Mouse (Mus musculus) cortical plate, adult 2 months (tissue): ENCODE results near the gene Sumf1. TPM values are rescaled to one million over a fixed set of nuclear protein-coding genes. Genes with fewer than 3 reads are reported as not detected.

Source experiments
- H3K27ac ChIP-seq: fragments of 200-500 bp; 2 replicates; pipeline ENCODE4 v1.5.1; 2012; ENCODE audit warnings: low read length, control low read depth, inconsistent platforms; ENCODE audit not compliant: insufficient read depth
- H3K4me1 ChIP-seq: fragments of 200-500 bp; 2 replicates; pipeline ENCODE4 v1.6.1; 2011; ENCODE audit warnings: low read length; ENCODE audit not compliant: control insufficient read depth, insufficient read depth
- H3K4me3 ChIP-seq: fragments of 200-500 bp; 2 replicates; pipeline ENCODE4 v1.5.1; 2011; ENCODE audit warnings: mild to moderate bottlenecking, low read length, control low read depth; ENCODE audit not compliant: insufficient read depth
- CTCF ChIP-seq: fragments of 200-500 bp; IDR thresholded peaks from 2 replicates; pipeline ENCODE4 v1.5.1; 2011; ENCODE audit warnings: mild to moderate bottlenecking, control low read depth, low read length; ENCODE audit not compliant: insufficient read depth; ENCODE audit errors: extremely low read depth
- POLR2A ChIP-seq: fragments of 200-500 bp; IDR thresholded peaks from 2 replicates; pipeline ENCODE4 v1.6.1; 2011; ENCODE audit warnings: mild to moderate bottlenecking, low read length, control low read depth; ENCODE audit not compliant: insufficient read depth; ENCODE audit errors: extremely low read depth
- polyA plus RNA-seq: library from polyadenylated mRNA; depleted of rRNA; stranded (reverse); fragments of >200 nt; gene quantifications from 2 replicates; pipeline ENCODE4 v1.2.3, GENCODE M21; 2012; rRNA removed

The Sumf1 gene
- polyA plus RNA-seq, 1 experiment: 17.6 TPM

DNA sequence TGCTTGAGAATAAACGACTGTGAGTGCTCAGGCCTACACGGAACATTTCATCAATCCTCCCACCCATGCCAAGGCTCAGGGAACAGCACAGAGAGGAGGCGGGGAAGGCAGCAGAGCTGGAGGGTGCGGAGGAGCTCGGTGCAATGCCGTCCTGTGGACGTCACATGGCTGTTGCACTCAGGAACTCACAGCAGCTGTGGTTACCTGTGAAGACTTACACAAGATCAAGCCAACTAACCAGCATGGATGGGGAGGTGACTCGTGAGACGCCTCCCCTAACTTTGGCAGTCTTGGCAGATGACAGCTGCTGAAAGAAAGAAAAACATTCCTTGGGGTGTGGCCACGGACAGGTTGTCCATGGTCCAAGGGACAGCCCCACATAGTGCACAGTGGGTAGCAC is 110.8 kb downstream of the Sumf1 start:
- Histone ChIP-seq H3K4me3 (no peak overlapping the region), H3K4me1 (no peaks in the 10 kb centered on the region), H3K27ac (no peak overlapping the region)
- TF ChIP-seq CTCF: no peak
- TF ChIP-seq POLR2A: no peak

DNA sequence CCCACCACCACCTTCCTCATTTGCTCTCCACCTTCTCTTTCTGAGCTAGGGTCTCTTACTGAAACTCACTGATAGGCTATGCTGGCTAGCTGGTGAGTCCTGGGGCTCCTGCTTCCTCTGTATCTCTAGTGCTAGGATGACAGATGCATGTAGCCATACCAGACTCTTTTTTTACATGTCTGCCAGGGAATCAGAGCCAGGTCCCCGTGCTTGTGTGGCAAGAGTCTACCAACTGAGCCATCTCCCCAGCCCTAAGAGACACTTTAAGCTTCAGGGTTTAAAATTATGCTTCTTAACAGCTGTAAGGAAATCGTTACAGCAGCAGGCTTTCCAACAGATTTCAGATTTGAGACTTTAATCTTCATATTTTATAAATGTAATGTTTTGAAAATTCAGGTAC is 111.5 kb downstream of the Sumf1 start:
- Histone ChIP-seq H3K27ac (peak overlapping the region; percentile 80), H3K4me1 (no peaks in the 10 kb centered on the region), H3K4me3 (no peak overlapping the region)
- TF ChIP-seq CTCF (no peak), POLR2A (no peak)

DNA sequence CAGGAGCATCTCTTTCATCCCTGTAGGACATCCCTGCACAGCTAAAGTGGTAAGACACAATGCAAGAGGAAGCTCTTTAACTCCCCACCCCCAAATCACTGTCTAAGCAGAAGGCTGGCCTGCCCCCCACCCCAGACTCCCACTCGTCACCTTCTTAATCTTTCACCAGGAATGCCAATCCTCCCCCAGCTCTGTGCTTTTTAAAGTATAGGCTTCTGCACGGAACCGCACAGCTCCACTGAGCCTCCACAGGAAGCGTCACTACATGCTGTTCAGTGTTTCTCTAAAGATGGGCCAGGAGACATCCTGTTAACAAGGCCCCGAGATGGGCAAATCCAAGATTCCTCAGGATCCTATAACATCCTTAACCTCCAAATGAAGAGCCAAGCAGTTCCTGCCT is 112.3 kb downstream of the Sumf1 start:
- peak overlapping the region; percentile 80 for H3K27ac ChIP-seq
- no peak overlapping the region for H3K4me3 ChIP-seq
- TF ChIP-seq CTCF (no peak), POLR2A (0 out of 2 replicates have a peak, but pooled peaks have one; percentile 12)
- H3K4me1 ChIP-seq: no peaks in the 10 kb centered on the region

DNA sequence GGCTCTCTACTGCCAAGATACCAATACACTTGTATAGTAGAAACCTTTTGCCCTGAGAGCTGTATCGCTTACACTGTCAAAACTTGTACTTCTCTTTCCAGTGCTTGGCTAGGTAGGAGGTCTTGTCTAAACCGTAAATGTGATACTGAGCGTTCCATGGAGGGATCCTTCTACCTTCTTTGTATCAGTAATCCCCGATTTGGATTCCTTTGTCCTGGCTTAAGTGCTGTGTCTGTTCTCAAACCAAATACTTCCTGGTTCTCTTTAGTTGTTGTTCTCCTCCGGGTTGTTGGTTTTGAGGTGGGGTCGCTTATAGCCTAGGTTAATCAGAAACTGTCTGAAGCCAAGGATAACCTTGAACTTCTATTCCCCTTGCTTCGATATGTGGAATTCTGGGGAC is 114.4 kb downstream of the Sumf1 start:
- no peak overlapping the region for H3K4me3 ChIP-seq
- no peaks in the 10 kb centered on the region for H3K4me1 ChIP-seq
- no peak overlapping the region; the same call in 1 of the 2 replicates for H3K27ac ChIP-seq
- no peak for TF ChIP-seq CTCF
- no peak for TF ChIP-seq POLR2A

DNA sequence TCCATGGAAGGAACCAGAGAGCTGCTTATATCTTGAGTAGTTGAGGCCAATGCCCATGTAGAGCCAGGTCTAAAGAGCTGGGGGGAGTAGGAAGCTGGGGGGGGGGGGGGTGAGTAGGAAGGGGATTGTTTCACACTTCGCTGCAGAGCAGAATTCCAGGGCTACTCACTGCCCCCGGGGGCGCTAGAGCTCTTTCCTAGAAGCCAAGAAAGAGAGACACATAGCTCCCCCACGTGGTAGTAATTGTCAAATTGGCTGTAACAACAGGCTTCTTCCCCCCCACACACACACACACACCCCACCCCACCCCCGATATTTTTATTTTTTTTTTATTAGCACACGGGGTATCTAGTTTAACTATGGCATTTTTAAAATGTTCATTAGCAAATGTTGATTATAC is 119.8 kb downstream of the Sumf1 start:
- Histone ChIP-seq H3K27ac (0 out of 2 replicates have a peak overlapping the region, but pooled peaks have one; percentile 44), H3K4me3 (peak overlapping the region; percentile 58), H3K4me1 (no peaks in the 10 kb centered on the region)
- TF ChIP-seq CTCF: peak; percentile 53
- TF ChIP-seq POLR2A: no peak

DNA sequence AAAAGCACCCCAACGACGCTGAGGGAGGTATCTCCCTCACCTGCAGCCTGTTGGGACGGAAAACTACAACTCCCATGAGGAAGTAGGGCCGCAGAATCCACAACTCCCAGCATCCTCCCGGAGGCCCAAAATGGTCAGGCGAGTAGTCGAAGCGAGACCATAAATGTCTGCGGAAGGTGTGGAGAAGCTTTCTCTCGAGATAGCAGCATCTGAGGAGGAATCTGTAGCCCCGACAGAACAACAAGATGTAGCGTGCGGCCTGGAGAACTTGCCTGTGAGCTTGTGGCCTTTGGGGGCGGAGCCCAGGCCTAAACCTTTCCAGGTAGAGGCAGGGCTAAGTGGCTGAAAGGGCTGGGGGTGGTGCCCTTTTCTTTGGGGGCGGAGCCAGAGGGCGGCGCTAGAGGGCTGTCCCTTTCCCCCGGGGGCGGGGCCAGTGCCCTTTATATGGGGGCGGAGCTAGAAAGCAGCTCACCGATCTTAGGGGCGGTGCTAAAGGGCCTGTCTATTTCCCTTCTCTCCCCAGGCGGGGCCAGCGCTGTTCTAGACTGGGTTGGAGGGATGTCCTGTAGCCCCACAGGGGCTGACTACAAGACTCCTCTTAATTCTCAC is 120.4 kb downstream of the Sumf1 start, which contains the start of gene Setmar:
Gene Setmar, plus strand, starts transcription at position 128 of the 609 bp plus-strand sequence.
- Histone ChIP-seq H3K4me3 (peak within 1 kb of the TSS; percentile 58), H3K4me1 (no peaks in the 10 kb centered on the region)

DNA sequence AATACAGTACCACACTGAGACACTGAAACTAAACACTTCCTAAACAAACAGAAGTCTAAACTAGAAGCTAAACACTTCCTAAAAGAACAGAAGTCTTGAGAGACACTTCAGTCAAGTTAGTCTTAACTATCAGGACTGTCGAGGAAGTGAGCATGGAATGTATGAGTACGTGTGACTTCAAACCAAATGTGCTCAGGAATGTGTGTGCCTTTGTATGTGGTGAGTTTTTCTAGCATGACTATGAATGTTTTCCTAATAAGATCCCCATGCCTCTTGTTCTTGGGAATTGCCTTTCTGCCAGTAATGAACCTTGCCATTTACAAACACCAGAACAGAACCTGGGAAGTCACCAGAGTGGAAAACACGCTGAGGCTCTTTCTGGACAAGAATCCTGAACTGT is 124.3 kb downstream of the Sumf1 start:
- no peak for TF ChIP-seq CTCF
- no peak for TF ChIP-seq POLR2A
- Histone ChIP-seq H3K27ac (no peak overlapping the region), H3K4me1 (no peaks in the 10 kb centered on the region), H3K4me3 (no peak overlapping the region)

More for the DNA sequence above, 120.4 kb downstream of the Sumf1 start, which contains the start of gene Setmar:
- TF ChIP-seq POLR2A (peak; percentile 88), CTCF (no peak)
- H3K27ac ChIP-seq: peak within 1 kb of the TSS; percentile 58

DNA sequence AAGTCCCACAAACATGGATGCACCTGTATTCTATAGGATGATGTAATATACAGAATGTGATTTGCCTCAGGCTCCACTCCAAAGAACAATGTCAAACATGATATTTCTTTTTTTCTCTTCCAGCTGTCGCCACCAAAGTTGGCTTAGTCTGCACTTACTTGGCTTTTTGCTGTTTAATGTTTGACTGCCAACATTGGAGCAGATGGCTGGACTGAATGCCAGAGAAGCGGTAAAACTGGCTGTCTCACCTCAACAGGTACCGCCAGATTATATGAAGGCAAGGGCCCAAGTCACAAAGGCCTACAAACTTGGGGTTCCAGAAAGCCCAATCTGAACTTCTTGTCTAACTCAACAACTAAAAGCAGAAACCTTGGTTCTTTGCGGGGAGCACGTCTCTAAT is 127.3 kb downstream of the Sumf1 start:
- Histone ChIP-seq H3K4me1 (no peaks in the 10 kb centered on the region), H3K27ac (no peak overlapping the region), H3K4me3 (no peak overlapping the region)
- TF ChIP-seq CTCF: no peak
- no peak for TF ChIP-seq POLR2A

DNA sequence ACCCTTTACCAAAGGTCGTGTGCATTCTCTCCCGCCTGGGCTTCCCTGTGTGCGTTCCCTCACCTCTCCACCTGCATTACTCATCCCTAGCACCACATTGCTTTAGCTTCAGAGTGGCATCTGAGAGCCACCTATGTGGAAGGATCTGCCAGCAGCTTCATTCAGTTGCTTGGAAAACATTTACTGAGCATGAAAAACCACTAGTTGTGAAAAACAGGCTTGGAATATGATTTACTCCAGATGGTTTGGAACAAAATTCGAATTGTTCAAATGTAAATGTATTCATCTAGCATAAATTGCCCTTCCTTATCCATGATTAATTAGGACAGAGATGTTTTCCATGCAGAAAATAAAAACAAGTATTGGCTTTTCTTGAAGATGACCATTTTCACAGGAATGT is 128.0 kb downstream of the Sumf1 start:
- TF ChIP-seq POLR2A: no peak
- TF ChIP-seq CTCF: no peak
- no peak overlapping the region for H3K4me3 ChIP-seq
- H3K27ac ChIP-seq: no peak overlapping the region
- no peaks in the 10 kb centered on the region for H3K4me1 ChIP-seq

Other genes starting within 250 kb of the Sumf1 start
- 8.1 TPM in 2 replicates for gene Setmar, start 120.5 kb downstream of the Sumf1 start, polyA plus RNA-seq
- gene Itpr1, start 27.5 kb upstream of the Sumf1 start, polyA plus RNA-seq: 152 TPM in 2 replicates